Mouse (Mus musculus) myocyte (in vitro differentiated cells): ENCODE data around the gene Pex7. TPM values are rescaled to one million over a fixed set of nuclear protein-coding genes. Genes with fewer than 3 reads are reported as not detected.

Source experiments
- H3K27me3 ChIP-seq: one replicate; pipeline ENCODE4 v1.6.1; 2011; ENCODE audit not compliant: control insufficient read depth, insufficient read depth, insufficient read length
- H3K36me3 ChIP-seq: one replicate; pipeline ENCODE4 v1.6.1; 2011; ENCODE audit not compliant: control insufficient read depth, insufficient read depth
- H3K4me2 ChIP-seq: one replicate; pipeline ENCODE4 v1.6.1; 2011; ENCODE audit warnings: low read depth, control low read depth
- H3K4me3 ChIP-seq: one replicate; pipeline ENCODE4 v1.5.1; 2011; ENCODE audit warnings: mild to moderate bottlenecking, control low read depth, moderate library complexity
- H3K79me2 ChIP-seq: one replicate; pipeline ENCODE4 v1.6.1; 2011; ENCODE audit not compliant: control insufficient read depth, insufficient read depth
- H3ac ChIP-seq: one replicate; pipeline ENCODE4 v1.6.1; 2011; ENCODE audit not compliant: control insufficient read depth, insufficient read length
- CEBPB ChIP-seq: IDR thresholded peaks from 2 replicates; pipeline ENCODE4 v1.6.1; 2011; ENCODE audit warnings: mild to moderate bottlenecking, moderate library complexity; ENCODE audit not compliant: poor library complexity, insufficient read depth, severe bottlenecking
- E2F4 ChIP-seq: IDR thresholded peaks from one replicate; pipeline ENCODE4 v1.6.1; 2011; ENCODE audit warnings: mild to moderate bottlenecking, control low read depth, moderate library complexity; ENCODE audit not compliant: insufficient read depth
- MAX ChIP-seq: IDR thresholded peaks from one replicate; pipeline ENCODE4 v1.6.1; 2011; ENCODE audit warnings: low read depth, mild to moderate bottlenecking, control low read depth
- MYOD1 ChIP-seq, 3 experiments: IDR thresholded peaks; one replicate each; pipeline ENCODE4 v1.6.1; 2011; ENCODE audit warnings: control low read depth in 2 of 3, low read depth in 2 of 3, mild to moderate bottlenecking in 2 of 3, moderate library complexity in 1 of 3; ENCODE audit not compliant: insufficient read length in 2 of 3, control insufficient read depth in 1 of 3
- MYOG ChIP-seq, 3 experiments: IDR thresholded peaks; one replicate each; pipeline ENCODE4 v1.6.1; 2011; ENCODE audit warnings: control low read depth in 2 of 3, low read depth in 2 of 3, mild to moderate bottlenecking in 2 of 3; ENCODE audit not compliant: insufficient read length in 2 of 3, control insufficient read depth in 1 of 3, insufficient read depth in 1 of 3
- POLR2A ChIP-seq: IDR thresholded peaks from one replicate; pipeline ENCODE4 v1.6.1; 2011; ENCODE audit warnings: low read depth, mild to moderate bottlenecking, control low read depth, moderate library complexity; ENCODE audit not compliant: insufficient read length
- POLR2AphosphoS2 ChIP-seq: IDR thresholded peaks from one replicate; pipeline ENCODE4 v1.6.1; 2011; ENCODE audit warnings: low read depth, control low read depth; ENCODE audit not compliant: insufficient read length
- REST ChIP-seq: IDR thresholded peaks from one replicate; pipeline ENCODE4 v1.6.1; 2011; ENCODE audit warnings: mild to moderate bottlenecking, control low read depth, moderate library complexity; ENCODE audit not compliant: insufficient read depth, insufficient read length
- SRF ChIP-seq: IDR thresholded peaks from one replicate; pipeline ENCODE4 v1.6.1; 2011; ENCODE audit warnings: low read depth; ENCODE audit not compliant: control insufficient read depth, insufficient read length
- TCF12 ChIP-seq: IDR thresholded peaks from one replicate; pipeline ENCODE4 v1.6.1; 2011; ENCODE audit warnings: mild to moderate bottlenecking, control low read depth; ENCODE audit not compliant: poor library complexity, insufficient read depth, severe bottlenecking
- TCF3 ChIP-seq: IDR thresholded peaks from one replicate; pipeline ENCODE4 v1.6.1; 2011; ENCODE audit warnings: low read depth, control low read depth; ENCODE audit not compliant: insufficient read length
- USF1 ChIP-seq: IDR thresholded peaks from one replicate; pipeline ENCODE4 v1.6.1; 2011; ENCODE audit warnings: low read depth, mild to moderate bottlenecking, control low read depth, moderate library complexity
- polyA plus RNA-seq: library from polyadenylated mRNA; unstranded; fragments of >200 nt; fragmentation: generic; extraction: Trizol; gene quantifications from one replicate; pipeline ENCODE4 v1.2.1, GENCODE M21; 2012; ENCODE audit warnings: missing spikeins

Gene Pex7
- polyA plus RNA-seq, 1 experiment = 7.9 TPM

GRCm38 (mm10) chr10:19953032-19953761 is 45.7 kb upstream of the Pex7 start:
- Histone ChIP-seq H3K27me3 (no peaks in the 10 kb centered on the region), H3K4me2 (no peak overlapping the region), H3K36me3 (no peaks in the 10 kb centered on the region), H3K79me2 (no peaks in the 10 kb centered on the region), H3K4me3 (no peak overlapping the region), H3ac (no peak overlapping the region)
- TF ChIP-seq POLR2A (no peak), CEBPB (no peak), SRF (no peak), TCF12 (no peak), TCF3 (no peak), MYOD1 (IDR thresholded peaks at IDR 0.05; ENCODE audit: control insufficient read depth in 1 of 3, insufficient read length in 2 of 3, low read depth in 2 of 3) (no peak), USF1 (no peak), MYOG (IDR thresholded peaks at IDR 0.05; ENCODE audit: control insufficient read depth in 1 of 3, insufficient read depth in 1 of 3, insufficient read length in 2 of 3, low read depth in 2 of 3) (no peak), MAX (no peak), E2F4 (no peak), REST (no peak), POLR2AphosphoS2 (no peak)

- Histone ChIP-seq H3K4me3 (no peak overlapping the region), H3K36me3 (no peaks in the 10 kb centered on the region), H3K79me2 (no peaks in the 10 kb centered on the region), H3K27me3 (no peaks in the 10 kb centered on the region), H3ac (no peak overlapping the region), H3K4me2 (no peak overlapping the region)
- TF ChIP-seq TCF12 (no peak), MAX (no peak), SRF (no peak), POLR2A (no peak), REST (no peak), TCF3 (no peak), MYOD1 (IDR thresholded peaks at IDR 0.05; ENCODE audit: control insufficient read depth in 1 of 3, insufficient read length in 2 of 3, low read depth in 2 of 3) (no peak), E2F4 (no peak), CEBPB (no peak), USF1 (no peak), POLR2AphosphoS2 (no peak), MYOG (IDR thresholded peaks at IDR 0.05; ENCODE audit: control insufficient read depth in 1 of 3, insufficient read depth in 1 of 3, insufficient read length in 2 of 3, low read depth in 2 of 3) (no peak)
Measured at GRCm38 (mm10) chr10:19949106-19949505, 41.6 kb upstream of the Pex7 start.

GRCm38 (mm10) chr10:19948381-19948780 is 40.9 kb upstream of the Pex7 start:
- Histone ChIP-seq H3K27me3 (no peaks in the 10 kb centered on the region), H3K36me3 (no peaks in the 10 kb centered on the region), H3K79me2 (no peaks in the 10 kb centered on the region), H3K4me2 (no peak overlapping the region), H3ac (no peak overlapping the region), H3K4me3 (no peak overlapping the region)
- no peak for TF ChIP-seq MYOG (IDR thresholded peaks at IDR 0.05; ENCODE audit: control insufficient read depth in 1 of 3, insufficient read depth in 1 of 3, insufficient read length in 2 of 3, low read depth in 2 of 3)
- no peak for TF ChIP-seq TCF3
- no peak for TF ChIP-seq POLR2A
- no peak for TF ChIP-seq POLR2AphosphoS2
- TF ChIP-seq TCF12 = no peak
- no peak for TF ChIP-seq SRF
- TF ChIP-seq CEBPB = no peak
- no peak for TF ChIP-seq MYOD1 (IDR thresholded peaks at IDR 0.05; ENCODE audit: control insufficient read depth in 1 of 3, insufficient read length in 2 of 3, low read depth in 2 of 3)
- TF ChIP-seq MAX = no peak
- no peak for TF ChIP-seq REST
- TF ChIP-seq USF1 = no peak
- TF ChIP-seq E2F4 = no peak

GRCm38 (mm10) chr10:19947901-19948300 is 40.4 kb upstream of the Pex7 start:
- H3K27me3 ChIP-seq = no peaks in the 10 kb centered on the region
- H3K79me2 ChIP-seq = no peaks in the 10 kb centered on the region
- H3K4me2 ChIP-seq = no peak overlapping the region
- TF ChIP-seq REST (no peak), E2F4 (no peak), MYOG (IDR thresholded peaks at IDR 0.05; ENCODE audit: control insufficient read depth in 1 of 3, insufficient read depth in 1 of 3, insufficient read length in 2 of 3, low read depth in 2 of 3) (no peak), SRF (no peak), CEBPB (no peak), MYOD1 (IDR thresholded peaks at IDR 0.05; ENCODE audit: control insufficient read depth in 1 of 3, insufficient read length in 2 of 3, low read depth in 2 of 3) (no peak), MAX (no peak), TCF3 (no peak)
- H3ac ChIP-seq = no peak overlapping the region
- H3K4me3 ChIP-seq = no peak overlapping the region
- no peaks in the 10 kb centered on the region for H3K36me3 ChIP-seq
